ENCODE assay signal across 9 mouse cellular contexts in the genomic region with DNA sequence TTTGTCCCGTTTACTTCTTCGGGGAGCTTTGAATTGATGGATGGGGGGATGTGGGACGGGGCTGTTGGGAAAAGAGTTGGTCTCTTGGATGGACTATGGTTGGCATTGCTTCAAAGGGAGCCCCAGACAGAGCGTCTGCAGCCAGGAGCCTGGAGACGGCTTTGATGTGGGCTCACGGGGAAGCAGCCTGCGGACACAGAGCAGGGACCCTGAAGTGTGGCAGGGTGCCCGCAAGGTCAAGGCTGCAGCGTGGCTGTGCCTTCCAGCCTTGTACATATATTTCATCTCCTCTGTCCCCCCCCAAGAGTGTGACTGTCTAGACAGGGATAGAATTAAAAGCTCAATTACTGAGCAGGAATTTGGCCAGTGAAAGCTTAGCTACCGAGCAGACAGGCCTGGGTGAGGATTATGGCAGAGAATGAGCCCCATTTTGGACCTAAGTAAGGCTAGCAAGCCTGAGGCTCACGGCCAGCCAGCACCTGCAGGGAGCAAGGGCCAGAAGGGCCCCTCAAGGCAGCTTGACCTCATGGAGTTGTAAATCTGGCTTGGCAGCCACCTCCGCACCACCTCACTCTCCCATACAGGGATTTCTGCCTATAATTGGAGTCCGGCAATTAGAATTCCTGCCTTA. TPM values are rescaled to one million over a fixed set of nuclear protein-coding genes. Genes with fewer than 3 reads are reported as not detected.
DNase-seq lines count a peak whose midpoint lies in the region; ATAC-seq lines count a peak whose summit lies in the region.
"Had no signal": no experiment of that assay in that cellular context is flagged by ENCODE, and none has a peak within 500 bp of the region (broad histone marks: within the 10 kb centered on the region; RNA-seq: fewer than 3 reads in every experiment).

No protein-coding gene starts in this region.

- no peak overlapping the region; the same call in 1 of the 2 replicates for H3K9ac ChIP-seq in heart, embryonic 12.5 days
- no peak overlapping the region for H3K9ac ChIP-seq in limb, embryonic 13.5 days
- H3K9ac ChIP-seq: intestine, embryonic 15.5 days had no signal

- no peak for DNase-seq in heart, adult 9 months (ENCODE audit: low spot score in 2 of 2)
- DNase-seq in lung, postnatal 10 days = peak; percentile 48
- DNase-seq in lung, postnatal 25 days (ENCODE audit: low spot score) = no peak
- peak; percentile 38 for DNase-seq in brain, adult 2 months (ENCODE audit: low read depth, low spot score)
- DNase-seq in embryo, embryonic 10 days (ENCODE audit: low spot score) = no peak

- WGBS in heart, embryonic 12.5 days = 54% methylated on average over 13 of the region's 13 CpGs
- 11% methylated on average over 13 of the region's 13 CpGs for WGBS in limb, embryonic 13.5 days

- ATAC-seq in heart, embryonic 12.5 days (ENCODE audit: insufficient number of reproducible peaks, low FRiP score) = no peak
- ATAC-seq in limb, embryonic 13.5 days (ENCODE audit: low FRiP score, low read depth) = peak; percentile 77
- ATAC-seq: activated CD4-positive, CD25-positive, alpha-beta regulatory T cell, adult 4 months; intestine, embryonic 15.5 days had no signal

- peaks cover 32% of the 10 kb centered on the region for H3K4me1 ChIP-seq in heart, embryonic 12.5 days (replicated peaks)
- H3K4me1 ChIP-seq in limb, embryonic 13.5 days = peaks cover 69% of the 10 kb centered on the region

- peaks cover 11% of the 10 kb centered on the region; the same call in 1 of the 2 replicates for H3K36me3 ChIP-seq in heart, embryonic 12.5 days
- H3K36me3 ChIP-seq in limb, embryonic 13.5 days = peaks cover 3% of the 10 kb centered on the region; the same call in 1 of the 2 replicates
- H3K36me3 ChIP-seq: intestine, embryonic 15.5 days had no signal

- no peaks in the 10 kb centered on the region for H3K9me3 ChIP-seq in heart, embryonic 12.5 days (replicated peaks)
- H3K9me3 ChIP-seq in limb, embryonic 13.5 days = no peaks in the 10 kb centered on the region
- H3K9me3 ChIP-seq: intestine, embryonic 15.5 days had no signal

- peak overlapping the region; percentile 81 for H3K27ac ChIP-seq in heart, embryonic 12.5 days (ENCODE audit: poor library complexity, severe bottlenecking)
- H3K27ac ChIP-seq in limb, embryonic 13.5 days = peak overlapping the region; percentile 70; the same call in 1 of the 2 replicates
- H3K27ac ChIP-seq: intestine, embryonic 15.5 days had no signal

- H3K4me3 ChIP-seq in heart, embryonic 12.5 days = no peak overlapping the region
- no peak overlapping the region for H3K4me3 ChIP-seq in limb, embryonic 13.5 days
- H3K4me3 ChIP-seq: intestine, embryonic 15.5 days had no signal

- no peak overlapping the region for H3K4me2 ChIP-seq in heart, embryonic 12.5 days
- H3K4me2 ChIP-seq in limb, embryonic 13.5 days (replicated peaks) = no peak overlapping the region
- H3K4me2 ChIP-seq: intestine, embryonic 15.5 days had no signal

- H3K27me3 ChIP-seq in heart, embryonic 12.5 days (replicated peaks) = no peaks in the 10 kb centered on the region
- H3K27me3 ChIP-seq in limb, embryonic 13.5 days = no peaks in the 10 kb centered on the region; the same call in 1 of the 2 replicates
- H3K27me3 ChIP-seq: intestine, embryonic 15.5 days had no signal

RNA-seq across cellular contexts. Expression of gene Htra1, which starts 40.5 kb away (rescaled TPM):
- polyA plus RNA-seq in heart, embryonic 12.5 days (2016; fragmentation: Nextera tagmentation; extraction: Ambion mirVana) = 72.8 and 75.2 TPM in 2 replicates
- polyA plus RNA-seq in limb, embryonic 13.5 days (2015; fragmentation: Nextera tagmentation; extraction: Ambion mirVana) = 78.4 and 87.6 TPM in 2 replicates

RNA-seq across cellular contexts. Expression of gene Dmbt1, which starts 55.4 kb away (rescaled TPM):
- polyA plus RNA-seq in heart, embryonic 12.5 days (2016; fragmentation: Nextera tagmentation; extraction: Ambion mirVana) = 0.37 TPM in 1 of 2 replicates, not detected in the other
- 0.03 and 0.04 TPM in 2 replicates for polyA plus RNA-seq in limb, embryonic 13.5 days (2015; fragmentation: Nextera tagmentation; extraction: Ambion mirVana)
- polyA plus RNA-seq: activated CD4-positive, CD25-positive, alpha-beta regulatory T cell, adult 4 months had no signal

Comparison
In these comparisons a context has a peak if more than half of its experiments do, and no peak if none do; other contexts are left out.
1. DNase-seq: peak in lung, postnatal 10 days (single experiment) and brain, adult 2 months (single experiment); none in heart, adult 9 months (0 of 2), lung, postnatal 25 days (single experiment) and embryo, embryonic 10 days (single experiment).